Mouse (Mus musculus): ENCODE data around the gene Hilpda.

Hilpda gene

GRCm38 (mm10) chr6:29272312-29273072, at the start of gene Hilpda:
Gene Hilpda, plus strand, starts transcription at chr6:29272488.
- peak; percentile 90 to 91 for DNase-seq

DNA sequence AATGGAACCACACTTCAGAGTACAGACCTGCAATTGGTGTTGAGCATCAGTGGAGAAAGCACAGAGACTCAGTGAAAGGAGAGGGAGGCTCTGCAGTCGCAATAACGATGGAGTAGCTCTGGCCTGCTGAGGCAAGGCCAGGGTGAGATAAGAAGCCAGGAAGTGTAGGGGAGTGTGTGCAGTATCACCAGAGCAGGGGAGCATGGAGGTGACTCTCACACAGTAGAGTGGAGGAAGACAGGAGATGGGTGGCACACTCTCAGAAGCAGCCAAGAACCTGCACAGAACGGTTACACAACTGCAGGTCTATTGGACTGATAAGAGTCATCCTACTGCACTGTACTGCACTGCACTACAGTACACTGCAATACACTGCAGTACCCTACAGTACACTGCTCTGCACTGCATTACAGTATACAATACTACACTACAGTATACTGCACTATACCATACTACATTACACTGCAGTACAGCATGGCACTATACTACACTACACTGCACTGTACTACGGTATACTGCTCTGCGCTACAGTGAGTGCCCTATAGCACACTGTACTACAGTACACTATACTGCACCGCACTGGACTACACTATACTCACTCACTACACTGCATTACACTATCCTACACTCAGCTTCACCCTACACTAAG, 42.9 kb upstream of the Hilpda start:
- no peak for DNase-seq

DNA sequence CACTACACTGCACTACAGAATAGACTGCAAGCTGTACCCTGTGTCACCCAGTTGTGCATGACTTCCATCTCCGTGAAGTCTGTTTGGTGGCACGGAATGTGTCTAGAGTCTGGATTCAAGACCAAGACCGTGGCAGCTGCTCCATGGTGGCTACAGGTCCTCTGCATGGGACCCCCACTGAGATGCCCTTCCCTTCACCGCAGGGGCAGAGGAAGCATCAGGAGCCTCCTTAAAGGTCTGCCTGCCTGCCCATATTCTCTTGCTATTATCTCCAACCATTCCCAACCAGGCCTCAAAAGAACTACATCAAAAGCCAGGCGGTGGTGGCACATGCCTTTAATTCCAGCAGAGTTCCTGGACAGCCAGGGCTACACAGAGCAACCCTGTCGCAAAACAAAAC, 41.9 kb upstream of the Hilpda start:
- no peak for DNase-seq

DNA sequence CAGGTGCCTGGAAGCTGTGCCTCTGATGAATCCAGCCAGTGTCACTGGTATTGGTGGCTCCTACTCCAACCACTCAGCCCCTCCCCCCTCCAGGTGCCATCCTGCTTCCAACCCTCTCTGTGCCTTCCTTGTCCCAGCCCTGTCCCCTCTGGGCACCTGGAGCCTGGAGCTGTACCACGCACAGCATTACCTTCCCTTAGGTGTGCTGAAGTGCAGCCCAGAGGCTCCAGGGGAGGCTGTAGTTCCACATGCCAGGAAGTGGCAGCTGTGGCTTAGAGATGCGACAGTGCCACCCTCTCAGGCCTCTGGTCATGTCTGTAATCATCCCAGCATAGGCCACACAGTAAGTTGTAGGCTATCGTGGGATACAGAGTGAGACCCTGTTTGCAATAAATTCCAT, 40.5 kb upstream of the Hilpda start:
- no peak for DNase-seq

- no peak for DNase-seq
These were observed 40.0 kb upstream of the Hilpda start for GRCm38 (mm10) chr6:29232321-29232720.

DNA sequence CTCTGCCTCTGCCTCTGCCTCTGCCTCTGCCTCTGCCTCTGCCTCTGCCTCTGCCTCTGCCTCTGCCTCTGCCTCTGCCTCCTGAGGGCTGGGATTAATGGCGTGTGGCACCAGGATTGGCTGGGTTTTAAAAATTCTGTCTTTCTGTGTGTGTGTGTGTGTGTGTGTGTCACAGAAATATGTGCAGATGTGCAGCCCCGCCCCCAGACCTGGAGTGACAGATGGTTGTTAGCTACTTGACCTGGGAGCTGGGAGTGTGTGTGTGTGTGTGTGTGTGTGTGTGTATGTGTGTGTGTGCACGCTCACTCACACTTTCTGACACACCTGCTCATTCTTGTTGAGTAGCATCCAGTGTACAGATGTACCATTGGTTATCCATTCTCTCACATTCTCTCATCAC, 38.6 kb upstream of the Hilpda start:
- DNase-seq: no peak

DNA sequence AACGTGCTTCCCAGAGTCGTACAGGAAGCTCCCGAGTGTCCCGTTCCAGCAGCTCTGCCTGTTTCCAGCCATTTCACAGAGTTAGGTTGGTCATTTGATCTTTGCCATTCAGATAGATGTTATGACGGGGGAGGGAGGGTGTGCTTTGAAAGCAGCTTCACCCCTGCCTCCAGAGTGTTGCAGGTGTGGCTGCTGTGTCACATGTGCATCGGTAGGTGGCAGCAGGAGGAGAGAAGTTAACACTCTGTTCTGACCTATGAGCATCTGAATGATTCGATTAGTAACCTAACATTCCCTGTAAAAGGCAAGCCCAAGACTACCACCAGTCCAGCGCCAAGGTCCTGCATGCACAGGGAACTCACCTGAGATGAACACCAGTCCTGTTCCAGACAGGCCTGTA, 38.0 kb upstream of the Hilpda start:
- DNase-seq: peak in 1 of 2 experiments; percentile 18

GRCm38 (mm10) chr6:29240806-29241205, 31.5 kb upstream of the Hilpda start:
- peak; percentile 35 to 58 for DNase-seq

DNA sequence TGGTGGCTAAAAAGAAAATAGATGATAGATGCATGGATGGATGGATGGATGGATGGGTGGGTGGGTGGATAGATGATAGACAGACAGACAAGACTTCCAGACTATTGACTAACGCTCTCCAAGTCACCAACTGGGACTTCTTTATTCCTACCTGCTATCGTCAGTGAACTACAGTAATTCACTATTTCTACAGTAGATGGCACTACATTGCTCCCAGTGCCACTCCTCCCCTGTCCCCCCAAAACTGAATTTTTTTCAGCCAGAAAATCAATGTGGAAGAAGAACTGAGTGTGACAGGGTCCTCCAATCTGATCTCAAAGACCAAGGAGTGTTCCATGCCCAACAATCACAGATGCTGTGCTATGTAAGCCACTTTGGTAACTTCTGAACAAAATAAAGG, 30.6 kb upstream of the Hilpda start:
- DNase-seq: no peak

- DNase-seq: no peak
These were observed 30.0 kb upstream of the Hilpda start for GRCm38 (mm10) chr6:29242265-29242664.

DNA sequence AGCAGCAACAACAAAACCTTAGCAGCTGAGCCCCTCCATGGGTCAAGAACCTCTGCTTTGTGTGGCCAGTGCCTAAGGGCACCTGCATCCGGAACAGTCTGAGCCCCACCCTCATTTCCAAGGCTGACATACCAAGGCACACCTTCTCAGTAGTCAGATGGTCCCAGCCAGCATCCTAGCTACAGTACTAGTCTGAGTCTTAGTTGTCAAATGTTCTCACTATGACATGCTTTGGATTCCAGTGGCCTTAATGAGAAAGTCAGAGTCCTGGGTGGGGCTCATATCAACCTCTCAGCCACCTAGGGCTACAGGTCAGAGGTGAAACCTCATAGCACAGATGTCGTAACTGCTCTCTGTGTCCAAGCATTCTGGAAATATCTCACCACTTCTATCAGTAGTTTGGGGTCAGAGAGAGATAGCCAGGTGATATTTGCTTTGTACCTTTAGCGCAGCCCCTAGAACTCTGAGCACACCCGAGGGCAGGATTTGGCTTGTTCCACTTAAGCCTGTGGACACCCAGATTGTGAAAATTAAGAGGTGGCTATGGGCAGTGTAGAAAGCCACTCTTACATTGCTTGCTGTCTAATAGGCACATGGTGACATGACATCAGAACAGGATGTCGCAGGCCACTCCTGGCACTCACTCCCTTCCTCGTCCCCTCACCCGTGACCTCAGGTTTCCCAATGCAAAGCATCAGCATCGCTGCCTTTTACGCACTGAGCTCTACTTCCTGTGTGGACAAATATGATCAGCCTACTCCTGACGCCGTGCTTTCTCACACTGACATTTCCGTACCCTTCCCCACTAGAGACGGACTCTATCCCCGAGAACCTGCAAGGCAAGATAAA, 26.8 kb upstream of the Hilpda start:
- no peak for DNase-seq

- no peak for DNase-seq
These were observed 26.1 kb upstream of the Hilpda start for GRCm38 (mm10) chr6:29246183-29246582.

- no peak for DNase-seq
These were observed 25.7 kb upstream of the Hilpda start for GRCm38 (mm10) chr6:29246585-29246984.

DNA sequence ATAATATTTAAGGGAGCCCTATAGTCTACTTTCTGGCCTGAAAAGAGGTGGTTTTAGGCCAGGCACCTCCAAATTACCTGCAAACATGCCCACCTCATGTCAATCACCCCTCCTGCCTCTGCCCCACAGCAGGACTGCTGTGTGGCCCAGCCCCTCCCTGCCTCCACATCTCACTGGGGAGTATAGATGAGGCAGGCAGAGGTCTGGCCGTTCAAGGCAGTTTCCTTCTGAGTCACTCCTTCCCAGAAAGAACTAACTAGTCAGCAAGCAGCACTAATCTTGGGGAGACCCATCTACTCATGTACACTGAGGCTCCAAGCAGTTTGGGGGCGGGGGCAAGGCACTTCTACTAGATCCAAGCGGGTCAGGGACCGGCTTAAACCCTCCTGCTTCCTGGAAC, 25.2 kb upstream of the Hilpda start:
- DNase-seq: no peak

DNA sequence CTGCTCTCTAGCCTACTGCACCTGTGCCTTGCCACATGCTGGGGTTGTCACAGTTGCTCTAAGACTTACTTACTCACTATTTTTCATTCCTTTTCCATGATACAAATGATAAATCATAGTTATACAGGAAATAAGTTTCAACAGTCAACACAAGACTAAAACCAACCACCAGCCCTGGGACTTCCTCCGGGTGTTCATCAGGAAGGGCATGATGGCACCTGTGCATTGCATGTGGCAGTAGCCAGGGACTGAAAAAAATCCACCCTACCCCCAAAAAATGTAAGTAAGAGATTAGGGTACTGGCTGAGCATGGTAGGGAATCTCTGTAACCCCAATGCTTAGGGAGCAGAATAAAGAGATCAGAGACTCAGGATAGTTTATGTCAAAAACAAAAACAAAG, 12.9 kb upstream of the Hilpda start:
- DNase-seq: no peak

- no peak for DNase-seq
These were observed 10.5 kb upstream of the Hilpda start for GRCm38 (mm10) chr6:29261831-29262230.

- no peak for DNase-seq
These were observed 8.4 kb upstream of the Hilpda start for GRCm38 (mm10) chr6:29263650-29264455.

DNA sequence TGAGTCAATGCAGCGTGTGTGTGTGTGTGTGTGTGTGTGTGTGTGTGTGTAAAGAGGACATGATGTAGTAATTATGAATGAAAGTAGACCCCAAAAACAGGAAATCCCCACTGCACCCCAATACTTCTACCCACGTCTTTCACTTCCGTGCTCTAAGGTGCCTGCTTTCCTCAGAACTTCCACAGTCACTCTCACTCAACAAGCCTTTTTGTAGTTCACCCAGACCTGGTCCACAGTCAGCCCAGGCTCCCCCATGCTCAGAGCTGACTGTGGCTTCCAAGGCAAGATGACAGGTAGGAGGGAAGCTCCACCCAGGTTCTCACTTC, 7.9 kb upstream of the Hilpda start:
- DNase-seq: no peak

DNA sequence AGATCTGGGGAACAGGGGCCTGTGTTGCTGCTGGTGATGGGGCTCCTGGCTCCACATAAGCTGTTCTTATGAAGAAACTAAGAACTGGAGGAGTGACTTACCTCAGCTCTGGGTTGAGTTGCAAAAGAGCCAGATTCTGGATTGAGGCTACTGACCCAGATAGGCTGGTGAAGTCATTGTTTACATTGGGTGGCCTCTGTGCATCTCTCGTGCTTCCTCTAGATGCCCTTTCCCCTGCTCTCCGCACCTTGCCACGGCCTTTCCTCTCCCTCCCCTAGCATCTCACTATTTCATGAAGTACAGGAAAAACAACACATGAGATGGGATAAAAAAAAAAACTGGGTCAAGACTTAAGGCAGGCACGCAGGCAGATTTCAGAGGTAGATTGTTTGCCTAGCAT, 5.4 kb upstream of the Hilpda start:
- no peak for DNase-seq

DNA sequence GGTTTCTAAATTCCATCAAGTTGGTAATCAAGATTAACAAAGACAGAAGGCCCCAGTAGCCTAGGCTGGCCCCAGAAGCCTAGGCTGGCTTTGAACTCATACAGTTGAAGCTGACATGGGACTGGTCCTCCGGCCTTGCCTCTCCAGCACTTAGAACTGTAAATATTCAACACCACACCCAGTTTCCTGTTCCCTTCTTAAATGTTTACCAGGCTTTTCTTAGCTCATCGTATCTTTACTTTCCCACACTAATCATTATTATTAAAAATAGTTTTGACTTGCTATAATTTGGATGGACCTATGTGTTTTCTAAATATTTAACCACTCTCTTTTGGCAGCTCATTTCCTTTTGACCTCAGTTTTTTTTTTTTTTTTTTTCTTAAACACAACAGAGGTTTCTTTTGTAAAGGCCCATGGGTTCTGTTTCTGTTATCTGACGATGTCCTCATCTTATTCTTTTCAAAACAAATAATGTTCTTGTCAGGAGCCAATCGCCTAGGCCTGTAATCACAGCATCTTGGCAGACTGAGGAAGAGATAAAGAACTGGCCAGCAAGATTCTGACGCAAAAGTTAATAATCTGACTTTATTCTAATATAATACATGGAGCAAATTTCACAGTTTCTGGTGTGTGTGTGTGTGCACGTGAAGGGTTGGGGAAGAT, 3.2 kb upstream of the Hilpda start:
- no peak for DNase-seq

GRCm38 (mm10) chr6:29270961-29271360, 1.3 kb upstream of the Hilpda start:
- DNase-seq: no peak

DNA sequence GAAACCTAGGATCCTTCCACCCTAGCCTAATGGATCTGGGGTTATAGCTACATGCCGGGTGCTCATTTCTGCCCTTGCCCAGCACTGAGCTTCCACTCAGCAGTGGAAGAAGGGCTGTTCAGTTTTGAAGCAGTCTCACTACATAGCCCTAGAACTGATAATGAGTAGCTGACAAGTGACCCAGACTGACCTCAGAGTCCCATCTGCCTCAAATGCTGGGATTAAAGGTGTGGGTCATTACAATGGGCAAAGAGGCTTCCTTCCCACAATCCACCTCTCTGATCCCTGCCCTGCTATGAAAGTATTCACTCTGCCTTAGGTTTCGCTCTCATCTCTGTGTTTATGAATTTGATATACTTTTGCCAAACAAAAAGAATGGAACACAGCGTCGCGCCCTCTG, 4.5 kb downstream of the Hilpda start:
- no peak for DNase-seq

All from cerebellum, adult 18-20 months (tissue).